Mouse (Mus musculus) embryonic stem cell, embryonic (primary cell): ENCODE measurements around the gene Tmx2.

Source experiments
- CTCF ChIA-PET, 4 experiments: fragments of 300-600 bp in 2 of 4; fragments of 350-600 bp in 2 of 4; sonication (Branson Sonifier 250); formaldehyde crosslinking; loops; one replicate each; lab custom pipeline; 2022; ENCODE audit warnings: inconsistent platforms in 2 of 4; lab: Charles Lee
- POLR2A ChIA-PET, 4 experiments: fragments of 300-600 bp in 2 of 4; fragments of 350-600 bp in 2 of 4; sonication (Branson Sonifier 250); formaldehyde crosslinking; loops; one replicate each; lab custom pipeline; 2022; ENCODE audit warnings: antibody characterized with exemption in 4 of 4, inconsistent platforms in 1 of 4; lab: Charles Lee

The Tmx2 gene

GRCm38 (mm10) chr2:84666081-84666480 is 12.9 kb downstream of the Tmx2 start:
- ChIA-PET POLR2A (interaction anchor here in 3 of 4 experiments (0.6 to 8.3 kb wide), 34 partner anchors 11 to 209 kb away, joined by 3 to 76 read pairs (median 4); partner anchors contain the start of genes Ctnnd1 (in 2 of the 3), Gm28635 (in 2 of the 3), Clp1 (in 1 of the 3) and Med19 (in 1 of the 3)), CTCF (no interaction called here)

- POLR2A ChIA-PET = interaction anchor here in 2 of 4 experiments (0.7 to 4.4 kb wide), 5 partner anchors 7 to 80 kb away, joined by 3 to 30 read pairs (median 3); partner anchors contain the start of gene Ctnnd1 (in 1 of the 2)
Measured at GRCm38 (mm10) chr2:84662866-84663265, 16.1 kb downstream of the Tmx2 start.

GRCm38 (mm10) chr2:84660253-84660652 is 18.7 kb downstream of the Tmx2 start:
- POLR2A ChIA-PET = interaction anchor here in 3 of 4 experiments (0.6 to 2.9 kb wide), 20 partner anchors 9 to 206 kb away, joined by 3 to 21 read pairs (median 5); partner anchors contain the start of genes Ctnnd1 (in 2 of the 3), Selenoh (in 2 of the 3), Gm28635 (in 1 of the 3) and Med19 (in 1 of the 3)
- CTCF ChIA-PET = interaction anchor here (0.6 to 2.3 kb wide), 26 partner anchors 8 to 210 kb away, joined by 3 to 28 read pairs (median 4); partner anchors contain the start of genes Ctnnd1 (in 1 of the 4), Med19 (in 1 of the 4) and Tfpi (in 1 of the 4)

More at GRCm38 (mm10) chr2:84662866-84663265, 16.1 kb downstream of the Tmx2 start:
- CTCF ChIA-PET = interaction anchor here (0.5 to 2.3 kb wide), 16 partner anchors 12 to 227 kb away, joined by 3 to 11 read pairs (median 4); partner anchors contain the start of gene Ctnnd1 (in 1 of the 4)

GRCm38 (mm10) chr2:84658806-84659205 is 20.1 kb downstream of the Tmx2 start, which contains the start of gene Btbd18:
TSS of gene Btbd18 (plus strand) at chr2:84659079.
- POLR2A ChIA-PET = interaction anchor here in 1 of 4 experiments (0.7 to 1.3 kb wide), 3 partner anchors 10 to 471 kb away, joined by 3 read pairs; no protein-coding TSS in a partner anchor
- CTCF ChIA-PET = no interaction called here

- CTCF ChIA-PET = interaction anchor here in 3 of 4 experiments (0.6 to 1.4 kb wide), 4 partner anchors 18 to 201 kb away, joined by 3 to 9 read pairs (median 4); no protein-coding TSS in a partner anchor
- POLR2A ChIA-PET = interaction anchor here in 3 of 4 experiments (0.5 to 5.5 kb wide), 11 partner anchors 9 to 208 kb away, joined by 3 to 30 read pairs (median 3); partner anchors contain the start of gene Selenoh (in 1 of the 3)
Measured at GRCm38 (mm10) chr2:84655864-84656263, 23.1 kb downstream of the Tmx2 start.

- POLR2A ChIA-PET = interaction anchor here in 3 of 4 experiments (0.6 to 5.5 kb wide), 10 partner anchors 10 to 202 kb away, joined by 3 to 30 read pairs (median 5); partner anchors contain the start of gene Selenoh (in 1 of the 3)
- CTCF ChIA-PET = interaction anchor here (0.6 to 1.5 kb wide), 11 partner anchors 17 to 198 kb away, joined by 3 to 8 read pairs (median 4); partner anchors contain the start of gene Selenoh (in 1 of the 4)
Measured at GRCm38 (mm10) chr2:84653354-84653753, 25.6 kb downstream of the Tmx2 start.

- ChIA-PET POLR2A (interaction anchor here (0.5 to 7.7 kb wide), 83 partner anchors 9 to 1006 kb away, joined by 3 to 68 read pairs (median 5); partner anchors contain the start of genes Clp1 (in 1 of the 4), Gm19426 (in 1 of the 4), Gm28635 (in 1 of the 4) and Med19 (in 1 of the 4)), CTCF (interaction anchor here (0.5 to 1.8 kb wide), 15 partner anchors 10 to 226 kb away, joined by 3 to 18 read pairs (median 4); no protein-coding TSS in a partner anchor)
Measured at GRCm38 (mm10) chr2:84650464-84651195, 28.3 kb downstream of the Tmx2 start, which contains the start of gene Ctnnd1. TSS of gene Ctnnd1 (minus strand) at chr2:84650765.

- ChIA-PET CTCF (interaction anchor here in 2 of 4 experiments (0.7 to 1.5 kb wide), 6 partner anchors 11 to 221 kb away, joined by 3 to 18 read pairs (median 4); no protein-coding TSS in a partner anchor), POLR2A (interaction anchor here (0.6 to 7.7 kb wide), 53 partner anchors 8 to 230 kb away, joined by 3 to 68 read pairs (median 5); partner anchors contain the start of genes Selenoh (in 2 of the 4), Clp1 (in 1 of the 4), Gm19426 (in 1 of the 4) and Gm28635 (in 1 of the 4))
Measured at GRCm38 (mm10) chr2:84649674-84650073, 29.3 kb downstream of the Tmx2 start.

- POLR2A ChIA-PET = interaction anchor here in 2 of 4 experiments (0.6 to 7.7 kb wide), 17 partner anchors 9 to 133 kb away, joined by 3 to 68 read pairs (median 9); partner anchors contain the start of genes Selenoh (in 2 of the 2) and Gm19426 (in 1 of the 2)
- CTCF ChIA-PET = interaction anchor here in 2 of 4 experiments (0.6 to 1.0 kb wide), 2 partner anchors 30 to 84 kb away, joined by 3 read pairs; no protein-coding TSS in a partner anchor
Measured at GRCm38 (mm10) chr2:84648369-84648768, 30.6 kb downstream of the Tmx2 start.

- CTCF ChIA-PET = interaction anchor here in 2 of 4 experiments (0.6 kb wide), 2 partner anchors 29 to 192 kb away, joined by 3 to 6 read pairs; no protein-coding TSS in a partner anchor
- POLR2A ChIA-PET = interaction anchor here in 3 of 4 experiments (0.6 to 7.7 kb wide), 16 partner anchors 7 to 260 kb away, joined by 3 to 68 read pairs (median 4); partner anchors contain the start of gene Selenoh (in 1 of the 3)
Measured at GRCm38 (mm10) chr2:84647051-84647568, 31.8 kb downstream of the Tmx2 start.

- ChIA-PET POLR2A (interaction anchor here in 3 of 4 experiments (0.6 to 7.7 kb wide), 11 partner anchors 8 to 91 kb away, joined by 3 to 68 read pairs (median 4); no protein-coding TSS in a partner anchor), CTCF (interaction anchor here in 1 of 4 experiments (1.4 kb wide), 1 partner anchor 28 kb away, joined by 3 read pairs; no protein-coding TSS in a partner anchor)
Measured at GRCm38 (mm10) chr2:84646138-84646537, 32.8 kb downstream of the Tmx2 start.

GRCm38 (mm10) chr2:84640833-84641232 is 38.1 kb downstream of the Tmx2 start:
- POLR2A ChIA-PET = interaction anchor here in 3 of 4 experiments (0.5 to 3.9 kb wide), 5 partner anchors 9 to 111 kb away, joined by 3 to 30 read pairs (median 6); partner anchors contain the start of gene Ctnnd1 (in 1 of the 3)
- CTCF ChIA-PET = no interaction called here

- ChIA-PET POLR2A (interaction anchor here in 3 of 4 experiments (0.7 to 4.8 kb wide), 9 partner anchors 8 to 178 kb away, joined by 3 to 41 read pairs (median 5); partner anchors contain the start of gene Ctnnd1 (in 1 of the 3)), CTCF (interaction anchor here in 1 of 4 experiments (0.7 kb wide), 2 partner anchors 16 to 198 kb away, joined by 3 read pairs; no protein-coding TSS in a partner anchor)
Measured at GRCm38 (mm10) chr2:84638428-84639220, 40.3 kb downstream of the Tmx2 start.

GRCm38 (mm10) chr2:84637452-84638165 is 41.3 kb downstream of the Tmx2 start:
- ChIA-PET POLR2A (interaction anchor here in 2 of 4 experiments (0.6 to 4.8 kb wide), 4 partner anchors 9 to 84 kb away, joined by 4 to 41 read pairs (median 18); no protein-coding TSS in a partner anchor), CTCF (no interaction called here)

- ChIA-PET CTCF (interaction anchor here (0.6 to 1.8 kb wide), 11 partner anchors 11 to 157 kb away, joined by 3 to 9 read pairs (median 4); partner anchors contain the start of gene Serping1 (in 1 of the 4)), POLR2A (interaction anchor here (0.6 to 4.8 kb wide), 45 partner anchors 7 to 992 kb away, joined by 3 to 47 read pairs (median 5); partner anchors contain the start of genes Ctnnd1 (in 4 of the 4), Clp1 (in 1 of the 4), Tfpi (in 1 of the 4) and Timm10 (in 1 of the 4))
Measured at GRCm38 (mm10) chr2:84636231-84636741, 42.7 kb downstream of the Tmx2 start.
